Mouse (Mus musculus): ENCODE data around the gene Stra6. TPM values are rescaled to one million over a fixed set of nuclear protein-coding genes. Genes with fewer than 3 reads are reported as not detected.

Stra6 gene
- polyA plus RNA-seq, 1 experiment from 2014 or later, result 7.7 TPM

DNA sequence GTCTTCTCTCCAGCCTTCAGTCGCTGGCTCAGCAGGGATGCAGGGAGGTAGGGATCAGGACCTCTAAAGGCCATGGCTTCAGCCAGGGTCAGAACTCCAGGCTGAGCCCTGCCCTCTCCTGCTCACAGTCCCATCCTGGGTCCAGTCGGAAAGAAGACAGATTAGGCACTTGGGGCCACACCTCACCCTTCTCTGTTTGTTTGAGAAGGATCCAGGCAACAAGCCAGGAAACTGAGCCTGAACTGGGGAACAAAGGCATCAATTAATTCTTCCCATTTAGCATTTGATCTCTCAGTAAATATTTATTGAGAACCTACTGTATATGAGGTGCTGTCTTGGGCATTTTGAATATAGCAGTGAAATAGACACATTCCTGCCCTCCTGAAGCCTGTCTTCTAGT is 55.1 kb downstream of the Stra6 start, which contains the start of gene Ccdc33:
Ccdc33 (minus strand) TSS at position 153 of the 400 bp plus-strand sequence.
- Histone ChIP-seq H3K9me3 (replicated peaks) (no peaks in the 10 kb centered on the region), H3K4me3 (no peak within 1 kb of the TSS), H3K4me2 (no peak within 1 kb of the TSS), H3K4me1 (peaks cover 50% of the 10 kb centered on the region), H3K9ac (no peak within 1 kb of the TSS), H3K27me3 (peaks cover 4% of the 10 kb centered on the region; the same call in 1 of the 2 replicates), H3K36me3 (ENCODE audit: poor library complexity, severe bottlenecking) (no peaks in the 10 kb centered on the region), H3K27ac (no peak within 1 kb of the TSS)
- WGBS, result 25% methylated on average over 2 of the region's 2 CpGs
- no peak for ATAC-seq

DNA sequence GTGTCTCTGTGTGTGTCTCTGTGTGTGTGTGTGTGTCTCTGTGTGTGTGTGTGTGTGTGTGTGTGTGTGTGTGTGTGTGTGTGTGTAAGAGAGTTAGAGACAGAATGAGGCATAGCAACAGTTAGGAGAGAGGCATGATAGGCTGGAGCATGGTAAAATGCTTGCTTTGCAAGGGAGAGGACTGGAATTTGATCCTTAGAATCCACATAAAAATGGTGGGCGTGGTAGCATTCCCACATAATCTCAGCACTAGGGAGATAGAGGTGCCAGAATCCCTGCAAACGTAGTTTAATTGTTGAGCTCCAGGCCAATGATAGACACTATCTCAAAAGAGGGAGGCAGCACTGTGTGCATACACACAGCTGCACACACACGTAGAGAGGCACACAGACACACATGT is 61.5 kb downstream of the Stra6 start:
- H3K36me3 ChIP-seq (ENCODE audit: poor library complexity, severe bottlenecking), result no peaks in the 10 kb centered on the region
- no peaks in the 10 kb centered on the region for H3K9me3 ChIP-seq (replicated peaks)
- 43% methylated on average over 3 of the region's 3 CpGs for WGBS
- no peak overlapping the region for H3K4me3 ChIP-seq
- H3K9ac ChIP-seq, result no peak overlapping the region
- 0 out of 2 replicates have a peak, but pooled peaks cover 4% of the 10 kb centered on the region for H3K27me3 ChIP-seq
- H3K4me2 ChIP-seq, result no peak overlapping the region
- H3K27ac ChIP-seq, result no peak overlapping the region
- H3K4me1 ChIP-seq, result peaks cover 30% of the 10 kb centered on the region
- ATAC-seq, result no peak

DNA sequence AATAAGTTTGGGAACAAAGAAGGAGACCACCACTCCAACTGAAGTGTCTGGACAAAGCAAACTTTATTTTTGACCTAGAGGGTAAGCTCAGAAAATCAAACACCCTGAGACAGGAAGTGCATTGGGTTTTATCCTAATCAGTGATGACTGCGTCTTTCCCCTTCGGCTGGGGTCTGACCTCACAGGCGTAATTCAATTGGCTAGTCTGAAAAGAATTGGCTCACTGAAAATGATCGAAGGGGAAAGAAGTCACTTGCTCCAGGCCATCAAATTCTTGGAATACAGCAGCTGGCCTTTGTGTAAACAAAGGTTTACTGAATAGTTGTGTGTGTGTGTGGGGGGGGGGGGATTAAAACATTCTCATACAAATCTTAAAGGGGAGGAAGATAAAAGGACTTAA is 62.2 kb downstream of the Stra6 start:
- Histone ChIP-seq H3K4me3 (no peak overlapping the region), H3K9me3 (replicated peaks) (no peaks in the 10 kb centered on the region), H3K36me3 (ENCODE audit: poor library complexity, severe bottlenecking) (no peaks in the 10 kb centered on the region), H3K4me2 (no peak overlapping the region), H3K27ac (no peak overlapping the region), H3K9ac (no peak overlapping the region), H3K4me1 (peaks cover 30% of the 10 kb centered on the region), H3K27me3 (0 out of 2 replicates have a peak, but pooled peaks cover 4% of the 10 kb centered on the region)
- WGBS, result 29% methylated on average over 4 of the region's 4 CpGs
- ATAC-seq, result no peak

- peak overlapping the region; percentile 34; the same call in 1 of the 2 replicates for H3K9ac ChIP-seq
- H3K36me3 ChIP-seq (ENCODE audit: poor library complexity, severe bottlenecking), result no peaks in the 10 kb centered on the region
- H3K4me2 ChIP-seq, result peak overlapping the region; percentile 20
- H3K9me3 ChIP-seq (replicated peaks), result no peaks in the 10 kb centered on the region
- peak overlapping the region; percentile 17; the same call in 1 of the 2 replicates for H3K27ac ChIP-seq
- 7% methylated on average over 13 of the region's 13 CpGs for WGBS
- peaks cover 4% of the 10 kb centered on the region; the same call in 1 of the 2 replicates for H3K27me3 ChIP-seq
- ATAC-seq, result 0 out of 2 replicates have a peak, but pooled peaks have one; percentile 3
- H3K4me1 ChIP-seq, result peaks cover 33% of the 10 kb centered on the region
- no peak overlapping the region for H3K4me3 ChIP-seq
These were observed 65.4 kb downstream of the Stra6 start for GRCm38 (mm10) chr9:58128926-58129413.

- H3K27me3 ChIP-seq, result peaks cover 4% of the 10 kb centered on the region; the same call in 1 of the 2 replicates
- WGBS, result 16% methylated on average over 8 of the region's 8 CpGs
- H3K4me1 ChIP-seq, result peaks cover 36% of the 10 kb centered on the region
- no peaks in the 10 kb centered on the region for H3K36me3 ChIP-seq (ENCODE audit: poor library complexity, severe bottlenecking)
- no peak for ATAC-seq
- peak overlapping the region; percentile 17; the same call in 1 of the 2 replicates for H3K27ac ChIP-seq
- H3K9me3 ChIP-seq (replicated peaks), result no peaks in the 10 kb centered on the region
- H3K4me3 ChIP-seq, result no peak overlapping the region
- H3K9ac ChIP-seq, result peak overlapping the region; percentile 34; the same call in 1 of the 2 replicates
- H3K4me2 ChIP-seq, result peak overlapping the region; percentile 20; the same call in 1 of the 2 replicates
These were observed 65.9 kb downstream of the Stra6 start for GRCm38 (mm10) chr9:58129508-58129907.

DNA sequence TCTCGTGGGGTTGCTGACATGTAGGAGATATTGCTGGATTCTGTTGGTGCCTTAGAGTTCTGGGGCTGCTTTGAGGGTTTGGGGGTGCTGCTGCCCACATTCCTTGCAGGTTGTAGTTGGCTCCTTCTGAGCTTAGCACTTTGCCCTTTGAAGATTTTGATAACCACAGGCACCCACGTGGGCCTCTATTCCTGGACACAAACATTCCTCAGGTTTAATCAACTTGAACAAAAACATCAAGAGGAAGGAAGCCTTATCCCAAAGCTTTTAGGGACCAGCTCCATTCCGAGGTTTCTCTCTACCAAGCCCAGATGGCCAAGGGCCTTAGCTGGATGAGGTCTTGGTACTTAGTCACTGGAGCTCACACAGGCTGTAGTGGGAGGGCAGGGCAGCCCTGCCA is 67.3 kb downstream of the Stra6 start:
- Histone ChIP-seq H3K9me3 (replicated peaks) (no peaks in the 10 kb centered on the region), H3K4me2 (no peak overlapping the region), H3K27ac (no peak overlapping the region), H3K27me3 (peaks cover 4% of the 10 kb centered on the region; the same call in 1 of the 2 replicates), H3K9ac (no peak overlapping the region), H3K4me3 (no peak overlapping the region), H3K36me3 (ENCODE audit: poor library complexity, severe bottlenecking) (no peaks in the 10 kb centered on the region), H3K4me1 (peaks cover 47% of the 10 kb centered on the region)
- no peak for ATAC-seq
- 37% methylated on average over 3 of the region's 3 CpGs for WGBS

GRCm38 (mm10) chr9:58131735-58132134 is 68.1 kb downstream of the Stra6 start:
- ATAC-seq, result no peak
- Histone ChIP-seq H3K27me3 (peaks cover 4% of the 10 kb centered on the region; the same call in 1 of the 2 replicates), H3K9ac (no peak overlapping the region), H3K4me1 (peaks cover 47% of the 10 kb centered on the region), H3K4me2 (no peak overlapping the region), H3K36me3 (ENCODE audit: poor library complexity, severe bottlenecking) (no peaks in the 10 kb centered on the region), H3K4me3 (no peak overlapping the region), H3K9me3 (replicated peaks) (no peaks in the 10 kb centered on the region), H3K27ac (no peak overlapping the region)
- 76% methylated on average over 7 of the region's 7 CpGs for WGBS

DNA sequence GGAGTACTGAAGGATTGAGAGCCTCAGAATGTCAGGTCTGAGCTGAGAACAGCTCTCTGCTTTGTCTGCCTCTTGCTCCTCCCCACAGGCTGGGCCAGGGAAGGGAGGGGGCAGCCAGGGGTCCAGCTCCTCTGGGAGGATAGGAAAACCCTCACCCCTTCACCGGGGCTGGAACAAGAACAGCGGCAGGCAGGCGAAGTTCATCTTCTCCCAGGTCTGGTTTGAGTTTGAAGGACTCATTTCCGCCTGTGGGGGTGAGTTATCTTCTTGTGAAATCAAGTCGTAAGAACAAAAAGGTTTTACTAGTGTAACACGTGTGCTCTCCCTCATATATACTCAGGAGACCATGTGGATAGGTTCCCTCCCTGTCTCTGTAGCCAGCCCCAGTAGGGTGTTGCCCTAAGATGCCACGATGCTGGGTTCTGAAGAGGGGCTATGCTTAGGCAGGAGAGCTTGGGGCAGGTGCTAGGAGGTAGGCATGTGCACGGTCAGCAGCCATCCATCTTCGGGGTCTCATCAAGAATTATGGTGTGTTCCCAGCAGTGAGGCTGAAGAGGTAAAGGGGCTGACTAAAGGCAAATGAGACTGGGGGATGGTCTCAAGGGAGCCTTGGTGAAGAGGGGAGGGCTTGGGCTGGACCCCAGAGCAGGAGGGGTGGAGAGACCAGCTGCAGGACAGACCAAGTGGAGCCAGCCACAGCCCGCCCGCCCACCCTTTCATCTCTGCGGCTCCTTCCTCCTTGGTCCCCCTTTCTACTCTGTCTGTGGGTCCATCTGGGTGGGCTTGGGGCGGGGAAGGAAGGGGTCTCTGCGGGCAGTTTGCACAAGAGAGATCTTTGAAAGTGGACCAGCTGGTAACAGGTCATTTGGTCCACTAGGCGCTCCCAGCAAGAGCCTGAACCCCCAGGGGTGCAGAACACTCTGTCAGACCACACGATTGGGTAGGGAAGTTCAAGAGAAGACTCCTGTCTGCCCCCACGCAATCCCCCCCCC is 70.6 kb downstream of the Stra6 start:
- peaks cover 32% of the 10 kb centered on the region for H3K4me1 ChIP-seq
- WGBS, result 17% methylated on average over 16 of the region's 17 CpGs
- no peak overlapping the region for H3K4me2 ChIP-seq
- H3K27ac ChIP-seq, result peak overlapping the region; percentile 46
- ATAC-seq, result peak; percentile 52; the same call in 1 of the 2 replicates
- no peak overlapping the region for H3K4me3 ChIP-seq
- no peaks in the 10 kb centered on the region for H3K36me3 ChIP-seq (ENCODE audit: poor library complexity, severe bottlenecking)
- H3K27me3 ChIP-seq, result peaks cover 4% of the 10 kb centered on the region; the same call in 1 of the 2 replicates
- no peaks in the 10 kb centered on the region for H3K9me3 ChIP-seq (replicated peaks)
- H3K9ac ChIP-seq, result no peak overlapping the region

GRCm38 (mm10) chr9:58134906-58135305 is 71.3 kb downstream of the Stra6 start:
- Histone ChIP-seq H3K4me3 (no peak overlapping the region), H3K9ac (no peak overlapping the region), H3K27me3 (no peaks in the 10 kb centered on the region; the same call in 1 of the 2 replicates), H3K4me2 (no peak overlapping the region), H3K4me1 (peaks cover 32% of the 10 kb centered on the region), H3K27ac (0 out of 2 replicates have a peak overlapping the region, but pooled peaks have one; percentile 55), H3K9me3 (replicated peaks) (no peaks in the 10 kb centered on the region), H3K36me3 (ENCODE audit: poor library complexity, severe bottlenecking) (no peaks in the 10 kb centered on the region)
- ATAC-seq, result no peak
- 44% methylated on average over 7 of the region's 7 CpGs for WGBS

- H3K9ac ChIP-seq, result no peak overlapping the region
- H3K4me1 ChIP-seq, result peaks cover 37% of the 10 kb centered on the region
- no peak for ATAC-seq
- no peak overlapping the region for H3K27ac ChIP-seq
- no peak overlapping the region for H3K4me3 ChIP-seq
- H3K4me2 ChIP-seq, result no peak overlapping the region
- no peaks in the 10 kb centered on the region; the same call in 1 of the 2 replicates for H3K27me3 ChIP-seq
- H3K9me3 ChIP-seq (replicated peaks), result no peaks in the 10 kb centered on the region
- no peaks in the 10 kb centered on the region for H3K36me3 ChIP-seq (ENCODE audit: poor library complexity, severe bottlenecking)
- 52% methylated on average over 2 of the region's 2 CpGs for WGBS
These were observed 72.3 kb downstream of the Stra6 start for GRCm38 (mm10) chr9:58135921-58136321.

GRCm38 (mm10) chr9:58139947-58140346 is 76.4 kb downstream of the Stra6 start:
- WGBS, result 41% methylated on average over 6 of the region's 6 CpGs
- H3K4me3 ChIP-seq, result no peak overlapping the region
- no peaks in the 10 kb centered on the region for H3K27me3 ChIP-seq
- H3K27ac ChIP-seq, result no peak overlapping the region
- H3K4me2 ChIP-seq, result no peak overlapping the region
- peaks cover 30% of the 10 kb centered on the region for H3K4me1 ChIP-seq
- ATAC-seq, result 0 out of 2 replicates have a peak, but pooled peaks have one; percentile 33
- H3K9ac ChIP-seq, result no peak overlapping the region; the same call in 1 of the 2 replicates
- no peaks in the 10 kb centered on the region for H3K9me3 ChIP-seq (replicated peaks)
- H3K36me3 ChIP-seq (ENCODE audit: poor library complexity, severe bottlenecking), result no peaks in the 10 kb centered on the region

GRCm38 (mm10) chr9:58143419-58143818 is 79.8 kb downstream of the Stra6 start:
- H3K4me1 ChIP-seq, result peaks cover 34% of the 10 kb centered on the region
- no peak overlapping the region for H3K4me3 ChIP-seq
- H3K9me3 ChIP-seq (replicated peaks), result no peaks in the 10 kb centered on the region
- no peaks in the 10 kb centered on the region for H3K27me3 ChIP-seq
- 46% methylated on average over 7 of the region's 7 CpGs for WGBS
- no peaks in the 10 kb centered on the region for H3K36me3 ChIP-seq (ENCODE audit: poor library complexity, severe bottlenecking)
- H3K27ac ChIP-seq, result no peak overlapping the region
- no peak overlapping the region for H3K4me2 ChIP-seq
- no peak overlapping the region for H3K9ac ChIP-seq
- ATAC-seq, result no peak
